Mouse (Mus musculus): ENCODE results near the gene Trim31. TPM values are rescaled to one million over a fixed set of nuclear protein-coding genes. Genes with fewer than 3 reads are reported as not detected.

The Trim31 gene
- total RNA-seq, 1 experiment = not detected

GRCm38 (mm10) chr17:36851627-36852026 is 46.3 kb upstream of the Trim31 start:
- Histone ChIP-seq H3K4me1 (ENCODE audit: control insufficient read depth in 2 of 2, insufficient read depth in 2 of 2, low read length in 2 of 2, poor library complexity in 1 of 2) (peaks cover 0 to 3% of the 10 kb centered on the region in 2 experiments; a peak in 1 of 4 replicates), H3K9me3 (ENCODE audit: control insufficient read depth, insufficient read depth, low read depth, low read length) (no peaks in the 10 kb centered on the region), H3K9ac (ENCODE audit: insufficient read depth, low read depth, low read length, poor library complexity, severe bottlenecking) (no peak overlapping the region), H3K4me3 (ENCODE audit: insufficient read depth in 1 of 2, low read depth in 1 of 2, low read length in 2 of 2, poor library complexity in 1 of 2, severe bottlenecking in 1 of 2) (no peak overlapping the region), H3K27ac (ENCODE audit: insufficient read depth, low read depth, low read length, poor library complexity, severe bottlenecking) (no peak overlapping the region), H3K36me3 (ENCODE audit: control insufficient read depth, insufficient read depth, low read length, poor library complexity, severe bottlenecking) (peaks cover 38% of the 10 kb centered on the region)
- TF ChIP-seq ZC3H11A (IDR thresholded peaks at IDR 0.05; ENCODE audit: borderline replicate concordance, low read depth, low read length) (no peak), CHD2 (IDR thresholded peaks at IDR 0.05; ENCODE audit: low read depth, low read length) (no peak), ZNF384 (IDR thresholded peaks at IDR 0.05; ENCODE audit: low read depth, low read length) (no peak), MAFK (IDR thresholded peaks at IDR 0.05; ENCODE audit: insufficient read depth, low read depth, low read length) (no peak), HCFC1 (IDR thresholded peaks at IDR 0.05; ENCODE audit: borderline replicate concordance, insufficient read depth, low read length) (no peak)
- in situ Hi-C loops (cut with MboI; ENCODE audit: low sequenced_read_pairs in 2 of 2, unreplicated experiment in 2 of 2) = no loop called here
- no peak for DNase-seq (ENCODE audit: low read depth, low spot score)

- Histone ChIP-seq H3K27ac (ENCODE audit: insufficient read depth, low read depth, low read length, poor library complexity, severe bottlenecking) (no peak overlapping the region), H3K4me3 (ENCODE audit: insufficient read depth in 1 of 2, low read depth in 1 of 2, low read length in 2 of 2, poor library complexity in 1 of 2, severe bottlenecking in 1 of 2) (no peak overlapping the region), H3K36me3 (ENCODE audit: control insufficient read depth, insufficient read depth, low read length, poor library complexity, severe bottlenecking) (peaks cover 51% of the 10 kb centered on the region), H3K9ac (ENCODE audit: insufficient read depth, low read depth, low read length, poor library complexity, severe bottlenecking) (no peak overlapping the region), H3K4me1 (ENCODE audit: control insufficient read depth in 2 of 2, insufficient read depth in 2 of 2, low read length in 2 of 2, poor library complexity in 1 of 2) (peaks cover 0 to 3% of the 10 kb centered on the region in 2 experiments; a peak in 1 of 4 replicates), H3K9me3 (ENCODE audit: control insufficient read depth, insufficient read depth, low read depth, low read length) (no peaks in the 10 kb centered on the region)
- in situ Hi-C loops (cut with MboI; ENCODE audit: low sequenced_read_pairs in 2 of 2, unreplicated experiment in 2 of 2) = no loop called here
- TF ChIP-seq HCFC1 (IDR thresholded peaks at IDR 0.05; ENCODE audit: borderline replicate concordance, insufficient read depth, low read length) = no peak
- TF ChIP-seq ZC3H11A (IDR thresholded peaks at IDR 0.05; ENCODE audit: borderline replicate concordance, low read depth, low read length) = no peak
- TF ChIP-seq CHD2 (IDR thresholded peaks at IDR 0.05; ENCODE audit: low read depth, low read length) = no peak
- TF ChIP-seq MAFK (IDR thresholded peaks at IDR 0.05; ENCODE audit: insufficient read depth, low read depth, low read length) = no peak
- no peak for TF ChIP-seq ZNF384 (IDR thresholded peaks at IDR 0.05; ENCODE audit: low read depth, low read length)
- no peak for DNase-seq (ENCODE audit: low read depth, low spot score)
These were observed 42.4 kb upstream of the Trim31 start for GRCm38 (mm10) chr17:36855484-36855883.

DNA sequence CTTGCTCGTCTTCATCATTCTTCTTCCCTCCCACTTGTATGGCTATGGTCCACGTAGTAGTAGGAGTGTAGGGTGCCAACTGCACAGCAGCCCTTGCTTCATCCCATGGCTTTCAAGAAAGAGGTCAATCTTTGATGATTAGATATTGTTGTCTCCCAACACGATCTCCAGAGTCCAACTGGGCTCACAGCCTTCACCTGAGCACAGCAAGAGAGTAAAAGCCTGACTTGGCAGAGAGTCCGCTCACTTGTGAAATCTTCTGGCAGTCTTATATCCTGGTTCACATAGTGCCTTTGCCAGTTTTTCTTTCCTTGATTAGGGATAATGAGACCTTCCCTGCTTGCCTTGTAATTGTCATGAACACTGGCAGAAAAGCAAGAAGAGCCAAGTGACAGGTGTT is 41.7 kb upstream of the Trim31 start:
- in situ Hi-C loops (cut with MboI; ENCODE audit: low sequenced_read_pairs in 2 of 2, unreplicated experiment in 2 of 2) = no loop called here
- Histone ChIP-seq H3K9me3 (ENCODE audit: control insufficient read depth, insufficient read depth, low read depth, low read length) (no peaks in the 10 kb centered on the region), H3K27ac (ENCODE audit: insufficient read depth, low read depth, low read length, poor library complexity, severe bottlenecking) (no peak overlapping the region), H3K4me3 (ENCODE audit: insufficient read depth in 1 of 2, low read depth in 1 of 2, low read length in 2 of 2, poor library complexity in 1 of 2, severe bottlenecking in 1 of 2) (no peak overlapping the region), H3K9ac (ENCODE audit: insufficient read depth, low read depth, low read length, poor library complexity, severe bottlenecking) (no peak overlapping the region), H3K36me3 (ENCODE audit: control insufficient read depth, insufficient read depth, low read length, poor library complexity, severe bottlenecking) (peaks cover 43% of the 10 kb centered on the region), H3K4me1 (ENCODE audit: control insufficient read depth in 2 of 2, insufficient read depth in 2 of 2, low read length in 2 of 2, poor library complexity in 1 of 2) (peaks cover 0 to 5% of the 10 kb centered on the region in 2 experiments; a peak in 1 of 4 replicates)
- no peak for DNase-seq (ENCODE audit: low read depth, low spot score)
- TF ChIP-seq ZNF384 (IDR thresholded peaks at IDR 0.05; ENCODE audit: low read depth, low read length) (no peak), ZC3H11A (IDR thresholded peaks at IDR 0.05; ENCODE audit: borderline replicate concordance, low read depth, low read length) (no peak), MAFK (IDR thresholded peaks at IDR 0.05; ENCODE audit: insufficient read depth, low read depth, low read length) (no peak), CHD2 (IDR thresholded peaks at IDR 0.05; ENCODE audit: low read depth, low read length) (no peak)

DNA sequence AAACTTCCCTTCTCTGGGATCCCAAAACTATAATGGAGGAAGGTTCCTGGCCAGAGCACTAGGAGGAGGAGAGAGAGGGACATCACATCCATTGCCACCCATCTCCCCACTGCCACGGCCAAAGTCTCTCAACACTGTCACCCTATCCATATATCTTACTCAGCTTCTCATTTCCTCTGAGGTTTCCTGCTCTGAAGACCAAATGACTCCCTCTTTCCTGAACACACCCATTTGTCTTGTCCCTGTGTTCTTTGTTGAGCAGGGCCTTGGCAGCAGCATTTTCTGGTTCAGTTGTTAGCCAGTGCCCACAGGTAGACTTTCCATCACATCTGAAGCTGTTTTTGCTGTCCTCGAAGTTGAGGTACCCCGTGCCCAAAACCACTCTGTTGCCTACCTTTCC is 39.7 kb upstream of the Trim31 start:
- Histone ChIP-seq H3K9ac (ENCODE audit: insufficient read depth, low read depth, low read length, poor library complexity, severe bottlenecking) (no peak overlapping the region), H3K4me1 (ENCODE audit: control insufficient read depth in 2 of 2, insufficient read depth in 2 of 2, low read length in 2 of 2, poor library complexity in 1 of 2) (peaks cover 0 to 5% of the 10 kb centered on the region in 2 experiments; a peak in 1 of 4 replicates), H3K27ac (ENCODE audit: insufficient read depth, low read depth, low read length, poor library complexity, severe bottlenecking) (no peak overlapping the region), H3K4me3 (ENCODE audit: insufficient read depth in 1 of 2, low read depth in 1 of 2, low read length in 2 of 2, poor library complexity in 1 of 2, severe bottlenecking in 1 of 2) (no peak overlapping the region), H3K9me3 (ENCODE audit: control insufficient read depth, insufficient read depth, low read depth, low read length) (no peaks in the 10 kb centered on the region), H3K36me3 (ENCODE audit: control insufficient read depth, insufficient read depth, low read length, poor library complexity, severe bottlenecking) (peaks cover 30% of the 10 kb centered on the region)
- no peak for DNase-seq (ENCODE audit: low read depth, low spot score)
- in situ Hi-C loops (cut with MboI; ENCODE audit: low sequenced_read_pairs in 2 of 2, unreplicated experiment in 2 of 2) = no loop called here
- TF ChIP-seq CHD2 (IDR thresholded peaks at IDR 0.05; ENCODE audit: low read depth, low read length) (no peak), ZNF384 (IDR thresholded peaks at IDR 0.05; ENCODE audit: low read depth, low read length) (no peak), MAFK (IDR thresholded peaks at IDR 0.05; ENCODE audit: insufficient read depth, low read depth, low read length) (no peak), ZC3H11A (IDR thresholded peaks at IDR 0.05; ENCODE audit: borderline replicate concordance, low read depth, low read length) (no peak), HCFC1 (IDR thresholded peaks at IDR 0.05; ENCODE audit: borderline replicate concordance, insufficient read depth, low read length) (no peak)

GRCm38 (mm10) chr17:36861680-36862079 is 36.2 kb upstream of the Trim31 start:
- Histone ChIP-seq H3K9ac (ENCODE audit: insufficient read depth, low read depth, low read length, poor library complexity, severe bottlenecking) (no peak overlapping the region), H3K4me1 (ENCODE audit: control insufficient read depth in 2 of 2, insufficient read depth in 2 of 2, low read length in 2 of 2, poor library complexity in 1 of 2) (peaks cover 0 to 4% of the 10 kb centered on the region in 2 experiments; a peak in 1 of 4 replicates), H3K9me3 (ENCODE audit: control insufficient read depth, insufficient read depth, low read depth, low read length) (no peaks in the 10 kb centered on the region), H3K4me3 (ENCODE audit: insufficient read depth in 1 of 2, low read depth in 1 of 2, low read length in 2 of 2, poor library complexity in 1 of 2, severe bottlenecking in 1 of 2) (no peak overlapping the region), H3K27ac (ENCODE audit: insufficient read depth, low read depth, low read length, poor library complexity, severe bottlenecking) (no peak overlapping the region), H3K36me3 (ENCODE audit: control insufficient read depth, insufficient read depth, low read length, poor library complexity, severe bottlenecking) (peaks cover 14% of the 10 kb centered on the region)
- DNase-seq (ENCODE audit: low read depth, low spot score) = no peak
- in situ Hi-C loops (cut with MboI; ENCODE audit: low sequenced_read_pairs in 2 of 2, unreplicated experiment in 2 of 2) = no loop called here
- TF ChIP-seq CHD2 (IDR thresholded peaks at IDR 0.05; ENCODE audit: low read depth, low read length) = no peak
- no peak for TF ChIP-seq HCFC1 (IDR thresholded peaks at IDR 0.05; ENCODE audit: borderline replicate concordance, insufficient read depth, low read length)
- no peak for TF ChIP-seq ZNF384 (IDR thresholded peaks at IDR 0.05; ENCODE audit: low read depth, low read length)

Measured in ES-E14 (cell line).